Mouse (Mus musculus) lung, postnatal 14 days (tissue): ENCODE measurements around the gene Rbm26.

Source experiments
- DNase-seq: peaks from one replicate; pipeline ENCODE4 v3.0.0; 2021

Gene Rbm26

DNA sequence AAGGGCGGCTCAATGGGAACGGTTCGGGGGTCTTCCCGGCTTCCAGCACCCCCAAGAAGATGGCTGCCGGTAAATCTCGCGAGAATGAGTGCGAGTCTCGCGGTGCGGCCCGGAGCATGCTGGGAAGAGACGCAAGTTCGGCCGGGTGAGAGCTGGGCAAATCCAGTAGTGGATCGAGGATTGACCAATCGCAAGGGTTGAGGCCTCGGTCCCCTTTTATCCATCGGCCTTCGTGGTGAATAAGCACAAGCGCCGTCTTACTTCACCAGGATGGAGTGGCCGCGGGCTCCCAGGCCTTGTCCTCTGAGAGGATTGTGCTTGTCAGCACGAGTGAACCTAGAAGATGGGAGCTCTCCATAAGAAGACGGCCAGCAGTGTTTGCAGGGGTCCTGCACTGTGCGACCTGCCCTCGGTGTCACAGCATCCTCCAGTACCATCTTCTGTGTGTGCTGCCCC lies at the start of gene Rbm26:
Gene Rbm26 (minus strand): TSS at position 90 of the 456 bp plus-strand sequence.
- DNase-seq: peak; percentile 98

DNA sequence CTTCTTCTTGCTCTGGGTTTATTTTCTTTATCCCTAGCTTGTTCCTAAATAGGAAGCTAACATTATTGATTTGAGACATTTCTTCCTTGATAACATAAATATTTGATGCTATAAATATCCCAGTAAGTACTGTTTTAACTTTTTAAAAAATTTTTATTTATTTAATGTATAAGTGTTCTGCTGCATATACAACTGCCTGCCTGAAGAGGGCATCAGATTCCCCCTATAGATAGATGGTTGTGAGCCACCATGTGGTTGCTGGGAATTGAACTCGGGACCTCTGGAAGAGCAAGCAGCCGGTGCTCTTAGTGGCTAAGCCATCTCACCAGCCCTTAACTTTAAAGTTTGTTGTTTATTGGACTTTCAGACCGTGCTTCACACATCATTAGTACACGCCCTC lies 48.7 kb upstream of the Rbm26 start:
- no peak for DNase-seq

DNA sequence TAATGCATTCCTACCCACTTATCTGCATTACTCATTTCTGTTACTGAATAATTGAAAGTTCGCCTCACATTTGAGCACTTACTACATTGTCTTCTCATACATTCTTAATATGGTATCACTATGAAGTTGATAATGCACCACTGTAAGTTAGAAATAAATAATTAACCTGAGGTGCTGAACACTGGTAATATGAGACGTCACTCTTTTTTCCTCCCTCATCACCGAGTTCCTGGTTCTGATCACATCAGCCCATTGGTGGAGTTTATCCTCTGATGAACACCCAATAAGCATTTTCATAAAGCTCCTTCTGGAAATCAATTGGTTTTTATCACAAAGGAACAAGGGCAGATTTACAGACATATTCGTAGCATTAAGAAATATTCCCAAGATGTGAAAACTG lies 45.1 kb upstream of the Rbm26 start:
- no peak for DNase-seq

DNA sequence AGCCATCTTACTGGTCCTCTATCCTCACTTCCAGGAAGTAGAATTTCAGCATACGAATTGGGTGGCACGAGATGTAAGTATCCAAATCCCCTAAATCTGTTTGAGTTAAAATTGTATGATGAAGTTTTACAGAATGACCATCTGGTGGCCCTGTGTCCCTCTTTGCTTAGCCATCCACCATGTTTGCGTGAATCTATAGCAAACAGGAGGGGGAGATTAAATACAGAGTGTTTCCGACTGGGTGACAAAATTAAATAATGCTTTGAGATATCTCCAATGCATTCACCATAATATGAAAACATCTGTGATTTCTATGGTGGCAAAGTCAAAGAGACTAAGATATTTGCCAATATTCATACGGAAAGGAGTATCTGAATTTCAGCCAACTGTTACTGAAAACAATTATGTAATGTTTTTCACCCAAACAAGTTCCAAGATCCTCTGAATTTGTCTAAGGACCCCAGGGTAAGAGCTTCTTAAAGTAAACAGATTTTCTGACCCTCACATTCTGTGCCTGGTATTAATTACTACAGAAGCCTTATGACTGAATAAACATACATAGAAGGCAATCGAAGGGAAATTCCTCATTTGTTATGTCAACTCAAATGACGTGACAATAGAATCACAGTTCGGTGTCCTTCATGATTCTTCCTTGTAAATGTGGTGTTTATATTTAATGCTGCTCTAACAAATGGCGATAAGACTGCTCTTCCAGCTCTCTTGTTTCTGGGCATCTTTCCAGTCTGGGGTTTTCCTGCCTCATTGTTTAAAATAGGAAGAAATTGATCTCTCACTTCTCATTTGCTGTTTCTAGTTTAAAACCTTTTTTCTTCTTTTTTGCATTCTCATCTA lies 42.6 kb upstream of the Rbm26 start:
- DNase-seq: peak; percentile 10

DNA sequence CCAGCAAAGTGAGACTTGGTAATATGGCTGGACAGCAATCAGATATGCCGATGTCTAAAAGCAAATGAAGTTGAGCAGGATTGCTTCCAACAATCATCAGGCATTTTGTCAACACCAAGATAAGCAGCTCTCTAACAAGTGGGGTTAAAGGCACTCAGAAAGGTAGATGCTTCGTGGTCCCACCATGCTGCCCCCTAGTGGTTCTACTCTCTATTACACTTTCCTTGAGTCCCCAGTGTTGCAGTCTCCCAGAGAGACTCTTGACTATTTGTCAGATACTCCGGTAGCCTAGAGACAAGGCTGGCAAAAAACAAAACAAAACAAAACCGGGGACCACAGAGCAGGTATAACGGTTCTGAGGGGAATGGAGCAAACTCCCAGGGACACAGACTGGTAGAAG lies 21.3 kb upstream of the Rbm26 start:
- peak; percentile 35 for DNase-seq

DNA sequence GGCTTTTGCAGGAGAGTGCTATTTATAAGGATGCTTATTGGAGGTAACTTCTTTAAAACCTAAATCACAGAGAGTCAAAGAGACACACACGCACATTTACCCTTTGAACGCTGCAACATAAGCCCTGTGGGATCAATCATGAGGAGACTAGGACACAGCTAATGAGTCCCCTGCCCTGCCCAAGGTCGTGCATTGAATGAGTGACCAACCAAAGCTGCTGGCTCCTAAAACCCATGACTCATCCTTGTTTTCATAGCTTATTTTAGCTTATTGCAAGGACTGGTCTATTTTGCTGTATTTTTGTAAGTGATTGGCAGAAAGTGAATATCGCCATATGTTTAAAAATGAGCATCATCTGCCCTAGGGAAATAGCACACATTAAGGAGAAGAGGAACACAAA lies 17.6 kb upstream of the Rbm26 start:
- no peak for DNase-seq

DNA sequence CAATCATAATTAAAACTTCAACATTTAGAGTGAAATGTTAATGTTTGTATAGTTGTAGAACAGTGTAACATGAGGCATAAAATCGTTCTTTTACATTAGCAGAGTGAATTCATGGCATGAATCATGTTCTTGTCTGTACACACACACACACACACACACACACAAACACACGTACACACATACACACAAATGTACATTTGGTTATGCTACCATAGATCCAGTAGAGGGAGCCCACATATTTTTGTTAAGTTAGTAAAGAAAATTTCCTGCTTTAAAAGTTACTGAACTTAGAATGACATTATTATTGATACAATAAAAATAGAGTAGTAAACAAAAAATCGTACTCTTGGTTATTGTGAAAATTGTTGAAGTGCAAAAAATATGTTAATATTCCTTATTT lies 7.7 kb upstream of the Rbm26 start:
- DNase-seq: no peak

DNA sequence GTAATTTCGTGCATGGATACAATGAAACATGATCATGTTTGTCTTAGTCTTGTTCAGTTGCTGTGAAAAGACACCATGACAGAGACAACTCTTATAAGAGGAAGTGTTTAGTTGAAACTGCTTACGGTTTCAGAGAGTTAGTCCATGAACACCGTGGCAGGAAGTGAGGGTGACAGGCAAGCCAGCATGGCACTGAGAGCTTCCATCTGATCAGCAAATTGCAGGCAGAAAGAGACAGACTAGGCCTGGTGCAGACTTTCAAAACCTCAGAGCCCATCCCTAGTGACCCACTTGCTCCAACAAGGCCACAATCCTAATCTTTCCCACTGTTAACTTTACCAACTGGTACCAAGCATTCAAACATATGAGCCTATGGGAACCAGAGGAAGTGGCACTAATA lies 5.7 kb upstream of the Rbm26 start:
- DNase-seq: no peak

DNA sequence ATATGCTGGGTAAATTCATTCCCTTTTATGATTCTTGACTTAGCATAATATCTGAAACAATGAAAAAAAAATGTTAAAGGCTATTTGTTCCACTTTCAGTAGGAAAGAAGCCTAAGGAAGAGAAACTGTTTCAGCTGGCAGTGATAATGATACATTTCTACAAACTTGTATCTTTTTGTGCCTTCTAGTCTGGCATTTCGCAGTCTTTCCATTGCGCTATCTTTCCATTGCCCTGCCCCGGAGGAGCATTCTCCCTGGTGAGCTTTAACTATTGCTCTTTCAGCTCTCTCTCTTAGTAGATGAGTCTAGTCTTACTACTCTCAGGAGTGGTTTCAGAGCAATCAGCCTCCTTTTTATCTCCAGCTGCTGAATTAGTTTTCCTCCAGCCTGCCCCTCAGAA lies 2.6 kb upstream of the Rbm26 start:
- no peak for DNase-seq

DNA sequence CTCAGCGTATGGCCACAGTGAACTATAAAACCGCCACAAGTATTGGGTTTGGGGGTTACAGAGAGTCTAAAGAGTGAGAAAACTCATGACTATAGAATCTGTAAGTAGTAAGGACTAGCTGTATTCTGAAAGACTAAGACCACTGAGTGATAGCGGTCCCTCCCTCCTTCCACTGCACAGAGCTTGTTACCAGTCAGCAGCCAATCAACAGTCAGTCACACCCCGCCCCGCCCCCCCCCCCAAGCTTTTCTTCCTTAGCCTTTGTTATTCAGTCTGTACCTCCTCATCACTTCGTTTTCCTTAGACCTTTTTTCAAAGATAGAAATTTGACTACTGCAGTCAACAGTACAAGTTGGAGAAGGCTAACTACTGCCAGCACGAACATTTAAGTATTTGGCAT lies 1.9 kb upstream of the Rbm26 start:
- DNase-seq: no peak

DNA sequence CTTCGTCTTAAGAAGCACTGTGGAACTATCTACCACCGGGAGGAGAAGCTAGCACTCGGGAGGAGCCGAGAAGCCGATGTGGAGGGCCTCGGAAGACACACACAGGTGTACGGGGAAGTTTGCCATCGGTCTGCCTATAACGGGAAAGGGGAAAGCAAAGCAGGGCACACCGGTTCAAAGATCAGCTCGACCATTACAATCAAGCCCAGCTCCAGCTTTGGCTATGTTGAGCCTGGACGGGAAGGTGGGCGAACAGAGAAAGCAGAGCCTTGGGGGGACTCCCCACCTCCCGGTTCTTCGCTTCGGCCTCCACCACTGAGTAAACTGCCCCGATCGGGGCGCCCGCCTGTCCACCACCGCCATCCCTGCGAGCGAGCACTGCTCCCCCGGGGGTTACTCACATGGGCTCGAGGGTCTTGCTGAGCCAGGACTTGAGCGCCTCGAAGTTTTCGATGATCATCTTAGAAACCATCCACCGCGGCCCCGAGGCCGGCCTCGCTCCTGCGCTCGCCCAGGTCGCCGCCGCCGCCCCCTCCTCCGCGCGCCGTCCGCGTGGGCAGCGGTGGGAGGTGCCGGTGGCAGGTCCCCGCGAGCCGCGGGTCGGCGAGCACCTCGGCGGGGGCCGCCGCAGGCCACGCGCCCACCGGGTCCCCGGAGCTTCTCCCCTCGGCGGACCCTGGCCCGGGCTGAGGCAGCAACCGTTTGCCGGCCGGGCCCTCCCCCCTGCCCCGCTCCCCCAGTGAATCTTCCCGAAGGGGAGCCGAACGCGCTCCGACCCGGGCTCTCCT lies 552 bp downstream of the Rbm26 start:
- peak; percentile 27 for DNase-seq

DNA sequence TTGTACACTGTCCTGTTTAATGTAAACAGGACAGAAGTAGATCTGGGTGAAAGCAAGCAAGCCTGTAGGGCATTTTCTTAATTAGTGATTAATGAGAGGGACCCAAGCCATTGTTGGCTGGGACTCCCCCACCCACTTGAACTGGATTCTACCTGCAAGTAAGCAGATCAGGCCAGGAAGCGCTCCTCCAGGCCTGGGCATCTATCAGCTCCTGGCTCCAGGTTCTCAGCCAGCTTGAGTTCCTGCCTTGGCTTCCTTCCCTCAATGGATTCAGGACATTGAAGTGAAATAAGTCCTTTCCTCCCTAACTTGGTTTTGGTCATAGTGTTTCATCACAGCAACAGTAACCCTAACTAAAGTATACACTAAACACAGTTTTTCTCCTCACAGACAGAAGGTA lies 9.9 kb downstream of the Rbm26 start:
- no peak for DNase-seq

DNA sequence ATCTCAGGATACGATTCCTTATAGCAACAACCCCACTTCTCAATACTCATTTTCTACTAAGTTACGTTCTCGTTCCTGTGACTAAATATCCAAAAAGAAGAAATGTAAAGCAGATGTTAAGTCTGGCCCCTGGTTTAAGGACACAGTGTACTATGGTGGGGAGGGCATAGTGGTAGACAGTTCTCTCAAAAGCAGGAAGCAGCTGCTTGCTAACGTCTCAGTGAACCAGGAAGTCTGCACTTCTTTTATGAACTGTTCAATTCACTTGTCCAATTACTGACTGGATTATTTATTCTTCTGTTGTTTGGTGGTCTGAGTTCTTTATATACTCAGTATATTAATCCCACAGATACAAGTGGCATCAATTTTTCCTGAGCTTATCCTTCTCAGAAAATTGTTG lies 12.3 kb downstream of the Rbm26 start:
- DNase-seq: no peak

DNA sequence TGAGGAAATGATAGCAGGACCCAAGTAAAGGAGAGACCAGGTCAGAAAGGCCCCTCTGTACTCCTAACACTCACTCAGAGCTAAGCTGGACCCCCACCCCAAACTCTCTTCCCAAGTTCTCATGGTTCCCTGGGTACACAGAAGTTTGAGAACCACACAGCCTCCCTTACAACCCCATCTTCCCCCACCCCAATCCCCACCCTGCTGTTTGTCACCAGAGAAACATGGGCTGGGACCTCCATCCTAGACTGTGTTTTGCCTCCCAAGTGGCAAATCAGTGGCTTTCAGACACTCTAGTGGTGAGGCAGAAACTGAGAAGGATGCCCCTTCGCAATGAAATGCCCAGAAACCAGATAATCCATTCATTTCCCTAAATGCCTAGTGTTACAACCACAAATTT lies 15.8 kb downstream of the Rbm26 start:
- no peak for DNase-seq

DNA sequence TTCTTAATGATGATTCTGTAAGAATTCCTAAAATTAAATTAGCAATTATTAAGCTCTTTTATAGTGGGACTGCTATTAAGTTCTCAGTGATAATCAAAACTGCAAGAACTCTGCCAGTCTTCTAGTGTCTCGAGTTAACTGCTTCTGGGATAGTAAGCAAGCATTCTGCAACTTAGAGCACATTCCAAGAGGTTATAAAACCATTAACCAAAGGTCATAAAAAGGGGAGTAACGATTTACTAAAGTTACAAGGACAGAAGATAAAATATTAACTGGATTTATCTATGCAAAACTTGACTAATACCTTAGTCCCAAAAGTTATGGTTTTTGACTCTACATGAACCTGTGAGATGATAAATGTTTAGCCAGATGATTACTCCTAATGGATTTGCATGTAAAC lies 18.6 kb downstream of the Rbm26 start:
- no peak for DNase-seq

DNA sequence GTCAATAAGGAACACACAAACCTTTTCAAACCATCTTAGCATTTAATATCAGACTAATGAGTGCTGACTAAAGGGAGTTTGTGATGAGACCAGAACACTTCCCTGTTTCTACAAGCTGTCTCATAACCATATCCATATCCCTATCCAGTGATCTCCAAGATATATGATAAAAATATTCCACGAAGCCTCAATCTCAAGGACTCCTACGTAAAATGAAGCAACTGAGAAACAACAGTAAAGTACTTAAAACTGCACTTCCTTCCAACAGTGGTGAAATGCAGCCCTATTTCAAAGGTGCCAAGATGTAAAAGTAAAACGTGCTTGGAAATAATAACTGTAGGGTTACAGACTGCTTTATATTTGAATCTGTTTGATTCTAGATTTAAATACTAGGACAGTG lies 43.1 kb downstream of the Rbm26 start:
- DNase-seq: no peak

DNA sequence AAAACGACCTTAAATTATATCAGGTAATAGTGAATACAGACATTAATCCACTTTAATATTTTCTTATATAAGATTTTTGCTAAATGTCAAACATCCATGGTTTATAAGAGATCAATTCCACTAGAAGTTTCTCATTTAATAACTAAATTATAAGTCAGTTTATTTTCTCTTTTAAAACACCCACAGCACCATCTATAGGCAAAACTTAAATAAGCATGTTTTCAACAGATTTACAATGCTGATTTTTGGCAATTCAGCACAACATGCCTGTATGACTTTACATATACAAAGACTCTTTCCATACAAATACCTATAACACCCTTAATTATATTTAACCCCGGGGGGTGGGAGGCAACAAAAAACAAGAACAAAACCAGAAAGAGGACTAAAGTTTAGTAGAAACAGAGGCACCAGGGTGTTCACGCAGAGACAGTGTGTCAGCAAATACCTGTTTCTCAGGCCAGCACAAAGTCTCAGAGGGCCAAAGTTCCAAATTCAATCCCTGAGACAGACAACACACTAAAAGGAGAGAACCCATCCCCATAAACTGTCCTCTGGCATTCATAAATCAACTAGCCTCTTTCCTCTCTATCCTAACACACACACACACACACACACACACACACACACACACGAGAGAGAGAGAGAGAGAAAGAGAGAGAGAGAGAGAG lies 49.3 kb downstream of the Rbm26 start:
- no peak for DNase-seq

DNA sequence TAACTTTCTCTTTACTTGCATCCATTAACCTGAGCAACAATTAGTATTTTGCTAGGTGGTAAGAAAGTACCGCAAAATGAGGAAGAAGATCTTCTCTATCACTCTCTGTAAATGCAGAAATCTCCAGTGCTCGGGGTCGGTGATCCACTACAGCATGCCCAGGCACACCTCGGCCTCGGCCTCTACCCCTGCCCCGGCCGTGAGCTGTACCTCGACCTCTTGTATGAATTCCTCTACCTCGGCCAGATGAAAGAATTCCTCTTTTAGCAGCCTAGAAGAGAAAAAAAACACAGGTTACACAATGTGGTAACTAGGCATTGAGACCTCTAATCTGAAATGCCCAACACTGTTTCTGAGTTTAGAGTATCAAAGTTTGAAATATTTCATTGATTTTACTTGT lies 52.6 kb downstream of the Rbm26 start:
- DNase-seq: no peak

DNA sequence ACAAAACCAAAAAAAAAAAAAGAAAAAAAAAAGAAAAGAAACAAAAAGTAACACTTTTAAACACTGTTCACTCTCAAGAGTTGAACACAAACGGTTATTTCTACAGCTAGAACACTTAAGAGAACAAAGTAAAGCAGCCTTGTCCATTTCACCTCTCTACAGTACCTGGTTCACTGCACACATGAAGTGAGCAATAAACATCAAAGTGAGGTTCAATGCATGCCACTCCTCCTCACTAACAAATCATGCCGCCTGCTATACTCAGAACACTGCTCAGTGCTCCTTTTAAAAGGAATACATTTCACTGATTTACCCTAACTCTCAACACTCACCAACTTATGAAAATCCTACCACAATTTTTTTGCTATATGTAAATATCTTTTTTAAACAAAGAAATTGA lies 61.7 kb downstream of the Rbm26 start:
- DNase-seq: no peak

DNA sequence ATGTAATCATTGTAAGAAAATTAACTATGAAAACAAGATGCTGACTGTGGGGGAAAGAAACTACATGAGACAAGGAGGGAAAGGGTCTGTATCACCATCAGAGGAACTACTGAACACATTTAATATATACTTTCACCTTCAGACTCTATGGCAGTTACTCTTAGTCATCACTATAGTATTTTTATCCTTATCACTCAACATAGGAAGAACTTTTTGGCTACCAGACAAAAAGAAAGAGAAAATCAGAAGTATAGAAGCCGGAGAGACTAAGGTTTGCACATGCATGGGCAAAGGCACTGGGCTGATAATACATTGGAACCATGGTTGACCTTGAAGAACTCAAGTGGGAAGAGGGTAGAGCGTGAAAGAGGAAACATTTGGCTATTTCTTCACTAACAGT lies 70.9 kb downstream of the Rbm26 start:
- no peak for DNase-seq

DNA sequence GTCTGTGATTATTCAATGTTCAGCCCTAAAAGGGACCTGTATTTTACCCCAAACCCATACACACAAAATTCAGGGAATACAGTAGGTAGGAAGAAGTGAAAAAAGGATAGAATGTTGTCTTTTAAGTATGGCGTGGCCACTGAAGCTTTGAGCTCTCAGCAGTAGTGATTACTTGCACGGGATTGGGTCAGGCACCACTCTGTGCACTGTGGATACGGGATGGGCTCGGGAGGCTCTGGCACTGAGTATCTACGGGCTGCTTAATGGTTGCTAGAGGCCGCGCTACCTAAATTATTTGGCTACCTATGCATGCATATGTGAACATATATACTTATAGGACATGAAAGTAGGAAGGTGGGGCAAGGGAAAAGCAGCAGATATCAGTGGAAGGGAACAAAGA lies 78.3 kb downstream of the Rbm26 start:
- no peak for DNase-seq

DNA sequence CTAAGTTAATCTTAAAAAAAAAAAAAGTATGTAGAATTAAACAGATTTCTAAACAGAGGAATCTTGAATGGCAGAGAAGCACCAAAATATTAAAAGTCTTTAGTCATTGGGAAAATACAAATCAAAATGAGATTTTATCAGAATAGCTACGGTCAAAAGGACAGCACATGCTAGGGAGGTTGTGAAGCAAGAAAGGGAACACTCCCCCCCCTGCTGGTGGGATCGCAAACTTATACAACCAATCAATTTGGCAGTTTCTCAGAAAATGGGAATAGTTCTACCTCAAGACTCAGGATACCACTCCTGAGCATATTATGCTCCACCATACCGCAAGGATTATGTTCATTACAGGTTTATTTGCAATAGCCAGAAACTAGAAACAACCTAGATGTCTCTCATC lies 80.9 kb downstream of the Rbm26 start:
- DNase-seq: peak; percentile 8

DNA sequence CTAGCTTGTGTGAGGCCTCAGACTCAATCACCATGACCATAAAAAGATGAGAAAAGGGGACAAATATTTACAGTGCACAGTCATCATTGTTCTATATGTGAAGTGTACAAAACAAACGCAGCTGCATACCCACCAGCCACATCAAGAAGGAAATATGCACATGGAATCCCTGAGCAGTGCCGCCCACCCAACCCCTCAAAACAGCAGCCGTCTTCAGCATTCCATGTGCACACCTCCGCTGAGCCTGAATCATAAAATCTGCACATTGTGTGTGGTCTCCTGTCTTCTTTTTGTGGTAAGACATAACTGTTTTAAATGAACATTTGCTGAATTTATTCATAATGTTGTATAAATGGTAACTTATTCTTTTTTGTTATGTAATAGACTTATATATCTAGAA lies 90.1 kb downstream of the Rbm26 start:
- no peak for DNase-seq
